Mouse (Mus musculus): ENCODE results near the gene Dennd4c.

The Dennd4c gene

DNA sequence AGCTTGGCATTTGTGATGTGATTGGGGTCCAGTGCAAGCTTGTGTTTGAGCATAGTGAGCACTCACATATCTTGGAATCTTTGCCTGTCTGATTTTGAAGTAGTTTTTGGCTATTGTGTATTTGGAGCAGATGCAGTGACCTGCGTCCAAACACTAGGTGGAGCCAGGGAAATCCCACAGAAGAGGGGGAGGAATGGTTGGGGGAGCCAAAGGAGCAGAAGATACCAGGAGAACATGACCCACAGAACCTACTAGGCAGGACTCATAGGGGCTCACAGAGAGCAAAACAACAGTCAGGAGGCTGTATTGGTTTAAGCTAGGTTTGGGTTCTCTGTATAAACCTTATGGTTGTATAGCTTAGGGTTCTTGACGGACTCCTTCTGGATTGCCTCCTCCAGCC, 62.2 kb downstream of the Dennd4c start:
- 48% methylated on average over 2 of the region's 2 CpGs for WGBS

DNA sequence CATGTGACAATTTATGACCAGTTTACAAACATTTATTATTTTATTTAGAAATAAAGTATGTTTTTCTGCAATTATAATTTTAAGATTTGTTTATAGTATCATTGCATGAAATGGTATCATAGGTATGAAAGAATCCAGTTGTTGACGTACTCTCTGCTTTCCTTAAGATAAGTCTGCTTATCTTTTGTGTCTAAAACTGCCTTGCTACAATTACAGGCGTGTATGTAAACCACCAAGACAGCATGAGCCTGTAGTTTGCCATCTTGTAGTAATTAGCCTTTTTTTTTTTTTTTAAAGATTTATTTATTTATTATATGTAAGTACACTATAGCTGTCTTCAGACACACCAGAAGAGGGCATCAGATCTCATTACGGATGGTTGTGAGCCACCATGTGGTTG, 66.5 kb downstream of the Dennd4c start:
- WGBS, result 98% methylated on average over 3 of the region's 3 CpGs

DNA sequence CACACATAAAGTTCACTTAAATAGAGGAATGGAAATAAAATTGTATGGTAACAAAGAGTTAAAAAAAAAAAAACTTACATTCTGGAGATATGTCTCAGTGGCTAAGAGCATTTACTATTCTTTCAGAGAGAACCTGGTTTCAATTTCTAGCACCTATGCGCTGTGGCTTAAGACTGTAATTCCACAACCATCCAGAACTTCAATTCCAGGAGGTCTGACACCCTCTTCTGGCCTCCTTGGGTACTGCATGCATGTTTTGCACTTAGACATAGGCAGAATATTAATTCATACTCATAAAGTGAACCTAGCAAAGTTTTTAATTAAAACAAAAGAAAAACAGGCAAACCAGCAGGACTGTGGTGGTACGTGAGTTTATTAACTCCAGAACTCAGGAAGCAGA, 74.8 kb downstream of the Dennd4c start:
- 73% methylated on average over 2 of the region's 2 CpGs for WGBS

DNA sequence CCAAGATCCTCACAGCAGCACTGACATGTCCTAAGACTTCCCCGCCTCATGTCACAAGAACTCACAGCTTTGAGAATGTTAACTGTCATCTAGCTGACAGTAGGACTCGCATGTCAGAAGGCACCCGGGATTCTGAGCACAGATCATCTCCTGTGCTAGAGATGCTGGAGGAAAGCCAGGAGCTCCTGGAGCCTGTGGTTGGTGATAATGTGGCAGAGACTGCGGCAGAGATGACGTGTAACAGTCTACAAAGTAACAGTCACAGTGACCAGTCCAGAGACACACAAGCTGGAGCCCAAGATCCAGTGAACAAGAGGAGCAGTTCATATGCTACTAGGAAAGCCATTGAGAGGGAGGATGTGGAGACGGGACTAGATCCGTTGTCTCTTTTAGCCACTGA, 76.8 kb downstream of the Dennd4c start:
- WGBS, result 71% methylated on average over 7 of the region's 7 CpGs

DNA sequence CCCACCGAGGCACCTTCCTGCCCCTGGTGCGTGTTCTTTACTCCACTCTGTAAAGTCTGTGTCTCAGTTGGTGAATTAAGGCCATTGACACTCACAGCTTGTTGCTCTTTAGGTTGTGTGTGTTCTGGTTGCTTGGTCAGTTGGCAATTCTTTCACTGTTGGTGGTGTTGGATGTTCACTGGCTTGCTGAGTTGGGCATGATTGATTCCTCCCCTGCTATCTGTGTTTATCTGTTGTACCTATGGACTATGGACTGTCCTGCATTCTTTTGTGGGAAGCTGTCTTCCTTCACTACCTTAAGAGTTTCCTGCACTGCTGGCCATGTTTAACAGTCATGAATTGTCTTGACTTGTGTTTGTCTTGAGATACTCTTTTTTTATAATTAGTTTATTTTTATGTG, 83.5 kb downstream of the Dennd4c start:
- WGBS, result 94% methylated on average over 2 of the region's 2 CpGs

DNA sequence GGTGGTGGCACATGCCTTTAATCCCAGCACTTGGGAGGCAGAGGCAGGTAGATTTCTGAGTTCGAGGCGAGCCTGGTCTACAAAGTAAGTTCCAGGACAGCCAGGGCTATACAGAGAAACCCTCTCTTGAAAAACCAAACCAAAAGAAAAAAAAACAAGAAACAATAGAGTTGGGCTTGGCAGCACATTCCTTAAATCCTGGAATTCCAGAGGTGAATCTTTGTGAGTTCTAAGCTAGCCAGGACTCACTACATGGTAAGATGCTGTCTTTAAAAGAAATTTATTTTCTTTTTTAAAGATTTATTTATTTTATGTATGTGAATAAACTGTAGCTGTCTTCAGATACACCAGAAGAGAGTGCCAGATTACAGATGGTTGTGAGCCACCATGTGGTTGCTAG, 92.8 kb downstream of the Dennd4c start:
- WGBS, result 98% methylated on average over 2 of the region's 2 CpGs

DNA sequence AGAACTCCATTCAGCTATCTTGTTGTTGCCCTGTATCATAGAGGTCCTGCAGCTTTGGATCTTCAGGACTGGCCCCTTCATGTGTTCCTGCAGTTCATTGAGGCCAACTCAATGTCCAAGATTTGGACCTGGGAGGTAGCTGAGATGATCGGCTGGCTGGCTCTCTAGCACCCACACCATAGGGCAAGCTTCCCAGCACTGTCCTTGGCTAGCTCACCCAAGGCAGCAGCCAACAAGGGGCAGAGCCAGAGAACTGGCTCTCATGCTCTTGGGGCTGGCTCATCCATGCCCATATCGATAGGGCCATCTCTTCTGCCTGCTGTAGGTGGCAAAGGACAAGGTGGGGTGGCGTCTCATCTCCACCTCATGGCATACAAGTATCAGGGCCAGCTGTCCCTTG, 97.0 kb downstream of the Dennd4c start:
- WGBS, result 80% methylated on average over 3 of the region's 3 CpGs

DNA sequence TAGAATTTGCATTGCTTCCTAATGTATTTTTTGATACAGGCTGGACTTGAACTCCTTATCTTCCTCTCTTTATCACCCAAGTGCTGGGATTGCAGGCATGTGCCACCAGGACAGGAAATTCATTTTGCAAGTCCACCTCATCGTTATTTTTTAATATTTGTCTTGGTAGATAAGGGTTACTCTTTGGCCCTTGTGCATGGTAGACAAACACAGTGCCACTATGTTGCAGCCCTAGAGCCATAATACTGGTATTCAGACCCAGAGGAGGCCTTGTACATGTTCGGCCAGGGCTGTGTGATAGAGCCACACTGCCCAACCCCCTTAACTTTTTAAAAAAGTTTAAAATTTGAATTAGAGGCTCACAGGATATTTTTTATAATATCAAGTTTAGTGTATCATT, 98.9 kb downstream of the Dennd4c start:
- 86% methylated on average over 2 of the region's 2 CpGs for WGBS

DNA sequence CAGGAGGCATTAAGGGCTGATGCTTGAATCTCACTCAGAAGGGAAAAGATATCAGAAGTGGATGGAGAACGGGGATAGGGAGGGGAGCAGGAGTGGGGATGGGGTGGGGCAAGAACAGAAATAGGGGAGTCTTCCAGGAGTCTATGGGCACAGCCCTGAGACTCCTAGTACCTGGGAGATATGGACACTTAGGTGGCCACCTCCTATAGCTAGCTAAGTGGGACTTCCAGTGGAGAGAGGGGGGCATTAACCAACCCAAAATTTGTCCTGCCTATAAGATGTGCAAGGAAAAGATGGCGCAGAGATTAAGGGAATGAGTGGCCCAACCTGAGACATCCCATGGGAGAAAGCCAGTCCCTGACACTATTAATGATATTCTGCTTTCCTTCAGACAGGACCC, 103.0 kb downstream of the Dennd4c start:
- 88% methylated on average over 2 of the region's 2 CpGs for WGBS

DNA sequence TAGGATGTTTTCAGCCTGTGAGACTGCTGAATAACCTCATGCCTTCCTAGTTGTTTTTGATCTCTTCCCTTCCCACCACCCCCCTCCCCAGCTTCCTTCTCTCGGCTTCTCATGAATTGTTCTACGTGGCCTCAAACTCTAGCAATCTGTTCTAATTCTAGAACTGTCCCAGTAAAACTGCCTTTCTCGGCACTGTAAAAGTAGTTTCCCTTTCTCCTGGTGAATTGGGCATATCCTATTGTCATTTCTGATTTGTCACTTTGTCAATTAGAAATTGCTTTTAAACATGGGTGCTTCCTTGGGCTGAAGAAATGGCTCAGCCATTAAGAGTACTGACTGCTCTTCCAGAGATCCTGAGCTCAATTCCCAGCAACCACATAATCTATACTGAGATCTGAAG, 103.7 kb downstream of the Dennd4c start:
- WGBS, result 46% methylated on average over 3 of the region's 3 CpGs

DNA sequence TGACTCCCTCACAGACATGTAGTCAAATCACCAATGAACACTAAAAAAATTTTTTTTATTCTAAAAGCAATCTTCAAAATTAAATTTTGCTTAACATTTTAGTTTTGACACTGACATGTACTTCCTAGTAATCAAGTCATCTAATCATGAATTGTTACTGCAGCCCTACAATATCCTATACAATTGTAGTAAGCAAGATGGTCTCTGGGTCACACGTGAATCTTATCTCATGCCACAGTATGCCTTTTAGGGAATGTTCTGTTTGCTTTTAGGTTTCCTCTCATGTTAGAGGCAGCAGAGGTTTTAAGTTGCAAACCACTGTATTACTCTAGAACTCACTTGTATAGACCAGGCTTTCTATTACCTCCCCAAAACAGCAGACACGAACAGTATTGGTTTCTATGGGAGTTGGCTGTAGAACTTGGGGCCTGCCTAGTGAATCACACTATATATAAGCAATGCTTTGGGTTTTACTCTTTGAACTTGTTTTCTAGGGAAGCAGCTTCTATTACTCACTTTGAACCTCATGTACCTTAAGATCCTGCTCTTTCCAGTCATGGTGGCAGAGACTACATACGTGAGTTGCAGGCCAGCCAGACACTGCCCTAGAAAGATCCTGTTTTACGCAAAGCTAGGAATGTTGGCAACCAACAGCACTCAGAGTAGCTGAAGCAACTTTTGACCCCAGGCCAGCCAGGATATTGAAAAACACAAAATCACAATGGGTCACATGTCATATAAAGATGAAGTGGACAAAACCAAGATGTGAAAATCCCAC, 104.6 kb downstream of the Dennd4c start:
- WGBS, result 87% methylated on average over 4 of the region's 4 CpGs

DNA sequence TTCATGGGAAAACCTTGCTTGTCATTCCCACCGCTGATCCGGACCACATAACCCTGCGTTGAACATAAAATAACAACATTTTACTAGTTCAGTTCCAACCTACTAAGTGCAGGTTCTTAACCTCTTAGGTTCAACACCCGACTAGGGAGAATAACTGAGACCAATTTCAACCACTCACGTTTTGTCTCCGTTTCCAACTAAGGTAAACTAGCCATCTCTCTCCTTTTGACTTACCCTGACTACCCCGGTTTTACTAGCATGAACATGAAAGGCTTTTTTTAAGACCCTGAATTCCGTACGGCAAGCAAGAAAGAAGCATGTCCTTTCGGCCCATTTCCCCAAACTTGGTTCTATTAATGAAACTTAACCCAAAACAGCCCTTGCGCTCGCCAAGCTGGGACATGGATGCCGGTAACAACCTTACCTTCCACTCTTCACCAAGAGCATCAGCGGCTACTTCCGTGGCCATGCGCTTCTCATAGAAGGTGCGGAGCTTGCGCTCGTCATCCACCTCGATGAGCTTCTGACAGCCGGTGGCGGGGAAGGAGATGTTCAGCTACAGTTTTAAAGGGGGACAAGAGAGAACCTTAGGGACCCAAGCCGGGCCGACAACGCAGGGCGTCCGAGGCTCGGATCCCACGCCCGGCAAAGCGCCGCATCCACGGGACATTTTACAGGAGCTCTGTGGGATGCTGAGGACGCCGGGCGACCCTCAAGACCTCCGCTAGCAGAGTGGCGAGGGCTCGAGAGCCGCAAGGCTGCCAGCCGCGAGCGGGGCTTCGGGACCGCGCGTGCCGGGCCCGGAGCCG, 108.2 kb downstream of the Dennd4c start:
- 1% methylated on average over 50 of the region's 50 CpGs for WGBS

DNA sequence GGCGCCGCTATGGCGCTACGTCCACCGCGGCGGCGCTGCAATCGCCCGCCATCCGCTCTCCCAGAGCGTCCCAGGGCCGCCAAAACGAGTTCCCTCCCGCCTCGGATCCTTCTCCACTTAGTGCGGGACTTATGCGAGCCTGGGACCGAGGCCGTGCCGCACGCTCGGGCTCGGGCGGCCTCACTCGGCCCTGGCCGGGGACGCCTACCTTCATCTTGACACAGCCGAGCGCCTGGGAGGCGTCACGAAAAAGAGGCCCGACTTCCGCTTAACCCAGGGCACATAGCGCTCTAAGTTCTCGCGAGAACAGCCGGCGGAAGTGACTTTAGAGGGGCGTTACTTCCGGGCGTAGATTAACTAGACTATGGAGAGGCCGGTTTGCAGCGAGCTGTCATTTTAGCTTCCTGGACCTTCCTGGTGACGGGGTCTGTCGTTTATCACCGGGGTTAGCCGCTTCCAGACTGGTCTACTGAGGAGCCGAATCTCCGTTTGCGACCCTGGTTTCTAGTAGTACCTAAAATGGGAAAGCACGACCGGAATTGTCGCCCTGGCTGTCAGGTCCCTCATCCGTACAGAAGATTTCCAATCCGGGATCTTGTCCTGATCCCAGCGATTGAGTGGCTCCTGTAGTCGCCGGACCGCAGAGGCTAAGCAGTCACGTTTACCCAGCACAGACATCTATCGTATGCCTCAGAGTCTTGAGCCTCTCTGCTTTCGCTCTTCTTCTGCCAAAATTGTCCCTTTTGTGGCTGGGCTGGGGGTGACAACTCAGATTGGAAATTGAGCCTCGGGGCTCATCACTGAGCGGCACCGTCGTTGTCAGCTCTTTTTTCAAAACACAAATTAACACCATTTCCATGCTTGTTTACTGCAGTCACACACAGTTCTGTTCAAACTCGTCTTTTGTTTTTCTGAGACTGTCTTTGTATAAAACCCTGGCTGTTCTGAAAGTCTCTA, 109.0 kb downstream of the Dennd4c start, which contains the start of gene Rps6:
Rps6 (minus strand) TSS at position 300 of the 957 bp plus-strand sequence.
- under 1% methylated on average over 68 of the region's 68 CpGs for WGBS

DNA sequence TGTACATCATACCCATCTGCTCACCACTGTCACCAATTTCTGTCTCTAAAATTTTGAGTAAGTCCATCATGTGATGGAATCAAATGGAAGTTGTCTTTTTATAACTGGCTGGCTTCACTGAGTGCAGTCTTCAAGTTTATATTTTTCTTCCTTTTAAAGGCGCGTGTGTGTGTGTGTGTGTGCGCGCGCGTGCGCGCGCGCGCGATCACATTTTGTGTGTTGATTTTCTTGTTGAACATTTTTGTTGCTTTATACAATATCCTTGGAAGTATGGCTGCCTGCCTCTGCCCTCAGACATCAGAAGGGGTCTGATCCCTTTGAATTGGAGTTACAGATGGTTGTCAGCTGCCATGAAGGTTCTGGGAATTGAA, 109.7 kb downstream of the Dennd4c start:
- 36% methylated on average over 12 of the region's 12 CpGs for WGBS

DNA sequence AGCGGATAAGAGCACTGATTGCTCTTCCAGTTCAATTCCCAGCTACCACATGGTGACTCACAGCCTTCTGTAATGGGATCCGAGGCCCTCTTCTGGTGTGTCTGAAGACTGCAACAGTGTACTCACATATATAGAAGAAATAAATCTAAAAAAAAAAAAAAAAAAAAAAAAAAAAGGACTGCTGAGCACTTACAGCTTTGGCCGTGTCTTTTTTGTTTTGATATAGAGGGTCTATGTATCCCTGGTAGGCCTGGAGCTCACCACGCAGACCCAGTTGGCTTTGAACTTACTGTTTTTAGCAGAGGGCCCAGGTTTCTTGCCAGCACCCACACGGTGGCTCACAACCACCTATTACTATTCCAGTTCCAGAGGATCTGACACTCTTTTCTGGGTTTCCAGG, 115.7 kb downstream of the Dennd4c start:
- WGBS, result 66% methylated on average over 5 of the region's 5 CpGs

DNA sequence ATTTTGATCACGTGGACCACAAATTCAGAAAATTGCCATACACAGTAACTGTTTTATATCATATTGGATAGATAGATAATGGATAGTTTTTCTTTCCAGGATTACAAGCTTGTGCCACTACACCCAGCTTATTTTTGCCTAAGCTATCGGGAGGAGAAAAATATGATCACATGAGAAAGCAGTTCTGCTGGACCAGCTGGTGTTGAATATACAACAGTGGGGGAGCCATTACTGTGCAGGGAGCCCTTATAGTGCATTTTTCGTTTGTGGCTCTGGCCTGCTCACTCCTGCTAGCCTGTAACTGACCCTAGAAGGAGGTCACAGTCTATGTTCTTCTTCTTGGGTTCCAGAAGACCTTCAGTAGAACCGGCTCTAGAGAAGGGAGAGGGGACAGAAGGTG, 124.7 kb downstream of the Dennd4c start:
- 43% methylated on average over 4 of the region's 4 CpGs for WGBS

DNA sequence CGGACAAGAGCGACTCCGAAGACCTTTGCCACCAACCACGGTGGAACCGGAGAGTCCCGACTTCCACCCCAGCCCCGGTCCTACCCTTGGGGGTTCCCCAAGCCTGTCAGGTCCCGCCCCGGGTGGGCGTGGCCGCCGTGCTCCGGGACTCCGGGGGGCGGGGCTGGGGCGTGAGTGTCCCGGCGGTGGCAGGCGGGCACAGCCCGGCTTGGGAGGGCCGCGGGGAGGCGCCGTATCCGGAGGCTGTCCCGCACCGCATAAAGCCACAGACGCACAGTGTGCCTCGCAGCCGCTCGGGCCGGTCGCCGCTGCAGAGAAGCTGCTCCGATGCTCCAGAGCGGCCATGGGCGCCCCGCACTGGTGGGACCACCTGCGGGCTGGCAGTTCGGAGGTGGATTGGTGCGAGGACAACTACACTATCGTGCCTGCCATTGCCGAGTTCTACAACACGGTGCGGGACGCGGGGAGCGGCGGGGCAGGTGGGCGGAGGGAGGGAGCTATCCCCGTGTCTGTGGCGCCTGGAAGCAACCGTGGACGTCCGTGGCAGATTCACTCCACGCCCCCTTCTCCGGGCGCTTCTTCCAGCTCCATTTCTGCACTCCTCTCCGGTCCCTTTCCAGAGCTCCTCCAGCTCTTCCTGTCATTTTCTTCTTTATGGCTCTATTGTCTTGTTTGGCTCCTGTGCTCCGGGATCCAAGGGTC, 125.9 kb downstream of the Dennd4c start, which contains the start of gene Acer2:
Acer2 (plus strand) TSS at position 251 of the 702 bp plus-strand sequence.
- under 1% methylated on average over 60 of the region's 60 CpGs for WGBS

DNA sequence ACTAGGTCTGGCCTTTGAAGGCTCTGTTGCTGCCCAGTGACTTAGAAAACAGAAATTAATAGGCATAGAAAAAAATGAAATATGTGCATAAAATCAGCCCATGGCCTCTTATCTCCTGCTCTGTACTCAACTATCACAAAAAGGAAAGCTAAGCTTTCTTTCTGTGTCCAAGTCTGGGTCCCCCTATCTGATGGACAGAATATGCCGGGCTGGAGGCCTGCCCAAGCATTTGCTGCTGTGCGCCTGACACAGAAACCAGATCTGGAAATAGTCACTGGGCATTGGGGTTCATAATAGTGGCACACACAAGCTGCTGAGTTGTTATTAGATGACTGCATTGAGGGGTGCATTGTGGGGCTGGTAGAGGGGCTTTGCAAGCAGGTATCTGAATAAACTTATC, 131.1 kb downstream of the Dennd4c start:
- WGBS, result 96% methylated on average over 2 of the region's 2 CpGs

DNA sequence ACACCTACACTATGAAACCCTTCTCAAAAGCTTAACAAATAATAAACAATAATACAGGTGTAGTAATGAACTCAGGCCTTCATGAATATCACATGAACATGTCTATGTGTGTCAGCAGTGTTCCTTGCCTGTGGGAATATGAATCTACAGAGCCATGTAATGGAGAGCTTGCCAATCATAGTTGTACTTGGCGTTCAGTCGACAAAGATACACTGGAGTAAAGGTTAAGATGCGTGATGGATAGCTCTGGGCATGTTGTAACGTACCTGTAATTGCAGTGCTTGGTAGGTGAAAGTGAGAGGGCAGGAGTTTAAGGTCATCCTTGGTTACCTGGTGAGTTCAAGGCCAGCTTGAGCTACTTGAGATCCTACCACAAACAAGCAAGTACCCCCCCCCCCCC, 132.8 kb downstream of the Dennd4c start:
- 92% methylated on average over 4 of the region's 4 CpGs for WGBS

DNA sequence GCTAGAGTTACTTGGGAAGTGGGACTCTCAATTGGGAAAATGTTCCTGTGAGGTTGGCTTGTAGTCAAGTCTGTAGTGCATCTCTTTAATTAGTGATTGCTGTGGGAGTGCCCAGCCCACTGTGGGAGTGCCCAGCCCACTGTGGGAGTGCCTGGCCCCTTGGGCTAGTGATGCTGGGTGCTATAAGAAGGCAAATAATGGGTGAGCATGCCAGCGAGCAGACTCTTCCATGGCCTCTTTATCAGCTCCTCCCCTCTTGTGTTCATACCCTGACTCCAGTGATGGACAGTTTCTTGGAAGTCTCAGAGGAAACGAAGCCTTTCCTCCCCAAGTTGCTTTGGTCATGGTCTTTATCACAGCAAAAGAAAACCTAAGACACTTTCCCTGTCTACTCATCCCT, 134.1 kb downstream of the Dennd4c start:
- 79% methylated on average over 2 of the region's 2 CpGs for WGBS

DNA sequence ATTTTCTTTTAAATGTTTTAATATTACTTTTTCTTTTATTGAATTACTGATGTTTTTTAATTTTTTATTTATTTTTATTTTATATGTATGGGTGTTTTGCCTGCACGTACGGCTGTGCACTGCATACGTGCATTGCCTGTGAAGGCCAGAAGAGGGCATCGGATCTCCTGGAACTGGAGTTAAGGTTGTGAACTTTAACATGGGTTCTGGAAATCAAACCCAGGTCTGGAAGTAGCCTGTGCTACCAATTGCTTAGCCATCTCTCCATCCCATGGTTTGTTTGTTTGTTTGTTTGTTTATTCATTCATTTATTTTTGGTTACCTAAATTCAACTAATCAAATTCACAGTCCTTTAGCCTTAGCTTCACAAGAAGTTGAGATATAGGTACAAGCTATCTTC, 136.6 kb downstream of the Dennd4c start:
- 42% methylated on average over 4 of the region's 4 CpGs for WGBS

All from cerebral cortex, adult 2 months (tissue).